Mouse (Mus musculus): Measurements from ENCODE around the gene Serpinb2.

Gene Serpinb2

DNA sequence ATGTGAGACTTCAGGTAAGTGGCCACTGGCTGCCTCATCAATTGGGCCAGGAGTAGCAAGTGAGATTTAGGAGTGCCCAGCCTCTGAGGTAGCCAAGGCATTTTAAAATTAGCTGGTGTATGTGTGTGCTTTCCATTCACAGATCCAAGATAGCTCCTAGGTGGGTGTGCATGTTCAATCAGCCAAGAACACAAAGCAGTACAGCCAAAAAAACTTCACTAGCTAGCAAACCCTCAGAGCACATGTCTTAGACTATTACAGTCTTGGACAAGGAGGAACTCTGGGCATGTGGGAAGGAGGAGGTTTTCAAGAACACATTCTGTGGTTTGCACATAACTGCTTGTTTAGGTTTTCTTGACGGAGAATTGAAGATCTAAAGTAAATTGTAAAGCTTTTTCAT is 70.0 kb downstream of the Serpinb2 start:
- DNase-seq (ENCODE audit: low spot score): no peak

DNA sequence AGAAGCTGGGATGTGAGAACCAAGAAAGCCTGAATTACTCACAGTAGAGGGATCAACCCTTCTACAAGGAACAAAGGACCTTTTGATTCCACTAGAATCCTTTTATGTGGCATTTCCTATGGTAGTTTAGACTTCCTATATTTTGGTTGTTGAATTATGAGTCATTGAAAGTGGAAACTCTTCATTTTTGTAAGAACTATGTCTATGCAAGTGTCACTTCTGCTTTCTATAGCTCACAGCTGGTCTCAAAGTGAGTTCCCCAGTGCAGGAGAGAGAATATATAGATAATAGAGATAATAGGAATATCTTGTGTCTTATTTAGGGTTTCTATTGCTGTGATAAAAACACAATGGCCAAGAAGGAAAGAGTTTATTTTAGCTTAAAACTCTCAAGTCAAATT is 71.7 kb downstream of the Serpinb2 start:
- no peak for DNase-seq (ENCODE audit: low spot score)

DNA sequence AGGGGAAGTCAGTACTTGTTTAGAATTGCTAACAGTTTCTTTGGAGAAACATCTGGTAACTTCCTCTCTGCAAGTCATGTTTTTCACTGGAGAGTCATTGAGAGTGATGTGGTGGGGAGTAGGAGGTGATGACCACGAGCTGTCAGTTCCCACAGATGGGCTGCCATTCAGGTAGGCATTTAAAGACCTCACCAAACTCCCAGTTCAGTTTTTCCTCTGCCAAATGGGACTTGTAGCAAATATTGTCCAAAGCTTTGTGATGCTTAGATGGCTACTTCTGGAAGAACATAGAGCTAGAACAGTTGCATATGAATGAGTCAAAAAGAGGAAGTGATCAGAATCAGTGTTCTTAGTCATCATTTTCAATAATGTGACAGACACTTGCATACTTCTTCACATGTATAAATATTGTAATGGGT is 72.7 kb downstream of the Serpinb2 start:
- DNase-seq (ENCODE audit: low spot score): no peak

DNA sequence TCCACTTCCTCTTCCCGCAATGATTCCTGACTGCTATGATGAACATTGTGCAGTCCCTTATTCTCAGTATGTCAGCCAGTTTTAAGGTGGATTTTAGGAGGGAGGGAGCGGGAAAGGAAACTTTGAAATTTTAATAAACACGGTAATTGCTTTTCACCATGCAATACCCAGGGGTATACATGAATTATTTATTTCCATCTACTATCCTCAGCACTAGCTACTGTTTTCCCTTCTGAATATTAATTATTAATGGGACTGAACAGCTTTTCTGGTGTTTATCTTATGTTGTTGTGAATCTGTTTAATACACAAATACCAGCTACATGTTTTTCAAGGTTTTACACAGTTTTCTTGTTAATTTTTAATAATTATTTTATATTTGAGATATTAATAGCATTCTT is 73.7 kb downstream of the Serpinb2 start:
- no peak for DNase-seq (ENCODE audit: low spot score)

Measured in lung, postnatal 25 days (tissue).